Mouse (Mus musculus) adrenal gland, adult (tissue): ENCODE measurements around the gene Snx18.

Source experiments
- DNase-seq, 2 experiments: peaks; one replicate each; pipeline ENCODE4 v3.0.0; 2022 to 2023; ENCODE audit warnings: low spot score in 1 of 2; ENCODE audit not compliant: inconsistent age in 2 of 2

Gene Snx18

GRCm38 (mm10) chr13:113599701-113600530 is 18.4 kb downstream of the Snx18 start:
- no peak for DNase-seq

GRCm38 (mm10) chr13:113597616-113598015 is 20.7 kb downstream of the Snx18 start:
- DNase-seq: no peak

GRCm38 (mm10) chr13:113596821-113597541 is 21.4 kb downstream of the Snx18 start:
- DNase-seq: no peak

- no peak for DNase-seq
These were observed 22.4 kb downstream of the Snx18 start for GRCm38 (mm10) chr13:113595987-113596386.

GRCm38 (mm10) chr13:113595219-113595618 is 23.1 kb downstream of the Snx18 start:
- no peak for DNase-seq

GRCm38 (mm10) chr13:113594361-113594760 is 24.0 kb downstream of the Snx18 start:
- DNase-seq: no peak

GRCm38 (mm10) chr13:113593711-113594110 is 24.7 kb downstream of the Snx18 start:
- no peak for DNase-seq

- no peak for DNase-seq
These were observed 25.6 kb downstream of the Snx18 start for GRCm38 (mm10) chr13:113592703-113593200.

GRCm38 (mm10) chr13:113591336-113591735 is 27.0 kb downstream of the Snx18 start:
- DNase-seq: no peak

GRCm38 (mm10) chr13:113590216-113590615 is 28.1 kb downstream of the Snx18 start:
- DNase-seq: no peak

- no peak for DNase-seq
These were observed 28.9 kb downstream of the Snx18 start for GRCm38 (mm10) chr13:113589499-113589898.

- DNase-seq: no peak
These were observed 31.0 kb downstream of the Snx18 start for GRCm38 (mm10) chr13:113587200-113587936.

GRCm38 (mm10) chr13:113585606-113586005 is 32.8 kb downstream of the Snx18 start:
- DNase-seq: no peak

- DNase-seq: no peak
These were observed 33.9 kb downstream of the Snx18 start for GRCm38 (mm10) chr13:113584431-113584830.

GRCm38 (mm10) chr13:113583563-113583962 is 34.8 kb downstream of the Snx18 start:
- no peak for DNase-seq

- no peak for DNase-seq
These were observed 36.3 kb downstream of the Snx18 start for GRCm38 (mm10) chr13:113582024-113582423.

- DNase-seq: no peak
These were observed 36.9 kb downstream of the Snx18 start for GRCm38 (mm10) chr13:113581436-113581835.

- no peak for DNase-seq
These were observed 38.0 kb downstream of the Snx18 start for GRCm38 (mm10) chr13:113580400-113580790.

- no peak for DNase-seq
These were observed 38.5 kb downstream of the Snx18 start for GRCm38 (mm10) chr13:113579788-113580399.

GRCm38 (mm10) chr13:113574232-113574631 is 44.1 kb downstream of the Snx18 start:
- no peak for DNase-seq

- DNase-seq: no peak
These were observed 45.0 kb downstream of the Snx18 start for GRCm38 (mm10) chr13:113573377-113573776.
